Mouse (Mus musculus) spleen, adult 2 months (tissue): ENCODE results near the gene Tmod4. TPM values are rescaled to one million over a fixed set of nuclear protein-coding genes. Genes with fewer than 3 reads are reported as not detected.
A peak's percentile ranks its signal among the peaks of the same experiment; 100 is the strongest.

Source experiments
- DNase-seq, 2 experiments: peaks; one replicate each; pipeline versions ENCODE4 v3.0.0 to v3.0.0-alpha.2; 2012 to 2021; ENCODE audit warnings: low spot score in 2 of 2, low read depth in 1 of 2
- H3K27ac ChIP-seq: fragments of 200-500 bp; 2 replicates; pipeline ENCODE4 v1.5.1; 2012; ENCODE audit warnings: low read length, inconsistent platforms; ENCODE audit not compliant: insufficient read depth
- H3K27me3 ChIP-seq: fragments of 200-500 bp; 2 replicates; pipeline ENCODE4 v1.6.1; 2012; ENCODE audit warnings: mild to moderate bottlenecking, moderate library complexity, low read length, inconsistent platforms; ENCODE audit not compliant: control insufficient read depth, insufficient read depth
- H3K36me3 ChIP-seq: fragments of 200-500 bp; 2 replicates; pipeline ENCODE4 v1.6.1; 2012; ENCODE audit warnings: mild to moderate bottlenecking, low read length, inconsistent platforms; ENCODE audit not compliant: control insufficient read depth, insufficient read depth
- H3K4me1 ChIP-seq: fragments of 200-500 bp; 2 replicates; pipeline ENCODE4 v1.6.1; 2011; ENCODE audit warnings: inconsistent platforms; ENCODE audit not compliant: control insufficient read depth, insufficient read depth, insufficient read length
- H3K4me3 ChIP-seq: fragments of 200-500 bp; 2 replicates; pipeline ENCODE4 v1.5.1; 2011; ENCODE audit warnings: mild to moderate bottlenecking, inconsistent platforms; ENCODE audit not compliant: insufficient read depth, insufficient read length; ENCODE audit errors: extremely low read depth
- CTCF ChIP-seq: fragments of 200-500 bp; IDR thresholded peaks from 2 replicates; pipeline ENCODE4 v1.5.1; 2011; ENCODE audit warnings: mild to moderate bottlenecking, inconsistent platforms; ENCODE audit not compliant: insufficient read depth, insufficient read length, insufficient replicate concordance; ENCODE audit errors: extremely low read depth
- POLR2A ChIP-seq: fragments of 200-500 bp; IDR thresholded peaks from 2 replicates; pipeline ENCODE4 v1.6.1; 2011; ENCODE audit warnings: low read depth, low read length, inconsistent platforms
- WGBS: fragments of 180-500 bp; shearing (Covaris S2); methylation state at CpG from one replicate; pipeline ENCODE4 v1.1.7; 2018; 5-methylcytosine and 5-hydroxymethylcytosine counted together
- polyA plus RNA-seq: library from polyadenylated mRNA; depleted of rRNA; stranded (reverse); fragments of >200 nt; gene quantifications from 2 replicates; pipeline ENCODE4 v1.2.3, GENCODE M21; 2012

Tmod4 gene
- polyA plus RNA-seq, 1 experiment = 0.91 TPM

- peaks cover 2% of the 10 kb centered on the region; the same call in 1 of the 2 replicates for H3K36me3 ChIP-seq
- WGBS = 56% methylated on average over 2 of the region's 2 CpGs
- H3K4me3 ChIP-seq = no peak overlapping the region
- H3K27me3 ChIP-seq = no peaks in the 10 kb centered on the region
- no peak overlapping the region for H3K27ac ChIP-seq
- no peak for TF ChIP-seq POLR2A
- DNase-seq = no peak
- peaks cover 4% of the 10 kb centered on the region; the same call in 1 of the 2 replicates for H3K4me1 ChIP-seq
Measured at GRCm38 (mm10) chr3:95107898-95108297, 16.4 kb upstream of the Tmod4 start.

GRCm38 (mm10) chr3:95110911-95111726 lies 13.2 kb upstream of the Tmod4 start, which contains the start of gene Vps72:
Vps72 (plus strand) TSS chr3:95111022.
- under 1% methylated on average over 54 of the region's 54 CpGs for WGBS
- TF ChIP-seq CTCF = no peak
- peak; percentile 43 for TF ChIP-seq POLR2A
- Histone ChIP-seq H3K36me3 (peaks cover 4% of the 10 kb centered on the region; the same call in 1 of the 2 replicates), H3K4me1 (no peaks in the 10 kb centered on the region; the same call in 1 of the 2 replicates), H3K4me3 (peak within 1 kb of the TSS; percentile 97), H3K27ac (peak within 1 kb of the TSS; percentile 94), H3K27me3 (no peaks in the 10 kb centered on the region)
- peak; percentile 73 to 92 for DNase-seq

GRCm38 (mm10) chr3:95112760-95113159 lies 11.5 kb upstream of the Tmod4 start:
- H3K4me1 ChIP-seq = no peaks in the 10 kb centered on the region; the same call in 1 of the 2 replicates
- WGBS = 100% methylated on average over 1 of the region's 1 CpGs
- peaks cover 4% of the 10 kb centered on the region for H3K36me3 ChIP-seq
- H3K4me3 ChIP-seq = no peak overlapping the region
- H3K27ac ChIP-seq = no peak overlapping the region
- no peaks in the 10 kb centered on the region for H3K27me3 ChIP-seq
- TF ChIP-seq CTCF (no peak), POLR2A (no peak)
- no peak for DNase-seq

GRCm38 (mm10) chr3:95117751-95118150 lies 6.5 kb upstream of the Tmod4 start:
- TF ChIP-seq POLR2A (no peak), CTCF (no peak)
- Histone ChIP-seq H3K36me3 (peaks cover 31% of the 10 kb centered on the region), H3K27ac (no peak overlapping the region), H3K4me1 (no peaks in the 10 kb centered on the region), H3K4me3 (no peak overlapping the region), H3K27me3 (no peaks in the 10 kb centered on the region)
- 91% methylated on average over 2 of the region's 2 CpGs for WGBS
- no peak for DNase-seq

- WGBS = 72% methylated on average over 6 of the region's 6 CpGs
- Histone ChIP-seq H3K4me3 (no peak overlapping the region), H3K27me3 (no peaks in the 10 kb centered on the region), H3K27ac (no peak overlapping the region), H3K36me3 (peaks cover 28% of the 10 kb centered on the region), H3K4me1 (no peaks in the 10 kb centered on the region)
- TF ChIP-seq CTCF = no peak
- TF ChIP-seq POLR2A = no peak
- no peak for DNase-seq
Measured at GRCm38 (mm10) chr3:95121580-95121979, 2.7 kb upstream of the Tmod4 start.

GRCm38 (mm10) chr3:95124972-95125371 lies 696 bp downstream of the Tmod4 start:
- H3K27ac ChIP-seq = no peak overlapping the region
- peaks cover 21% of the 10 kb centered on the region for H3K36me3 ChIP-seq
- no peak for DNase-seq
- TF ChIP-seq POLR2A (no peak), CTCF (no peak)
- no peaks in the 10 kb centered on the region for H3K4me1 ChIP-seq
- H3K27me3 ChIP-seq = no peaks in the 10 kb centered on the region
- WGBS = 50% methylated on average over 5 of the region's 5 CpGs
- H3K4me3 ChIP-seq = no peak overlapping the region

- no peaks in the 10 kb centered on the region for H3K27me3 ChIP-seq
- 83% methylated on average over 6 of the region's 6 CpGs for WGBS
- DNase-seq = no peak
- H3K27ac ChIP-seq = no peak overlapping the region
- H3K4me1 ChIP-seq = peaks cover 4% of the 10 kb centered on the region
- peaks cover 3% of the 10 kb centered on the region; the same call in 1 of the 2 replicates for H3K36me3 ChIP-seq
- H3K4me3 ChIP-seq = no peak overlapping the region
- TF ChIP-seq CTCF (no peak), POLR2A (no peak)
Measured at GRCm38 (mm10) chr3:95129226-95129651, 5.0 kb downstream of the Tmod4 start.
